ENCODE assay signal across 19 mouse cellular contexts in genomic region chr4:133346577-133346976, GRCm38 (mm10).
"Had no signal": no experiment of that assay in that cellular context is flagged by ENCODE, and none has a peak within 500 bp of the region (broad histone marks: within the 10 kb centered on the region; RNA-seq: fewer than 3 reads in every experiment).

No protein-coding gene starts in this region.

- H3K9me3 ChIP-seq: kidney, embryonic 15.5 days; limb, embryonic 12.5 days; limb, embryonic 15.5 days; liver, embryonic 15.5 days; lung, embryonic 15.5 days; midbrain, embryonic 10.5 days; midbrain, embryonic 13.5 days; neural tube, embryonic 13.5 days had no signal

- H3K36me3 ChIP-seq: kidney, embryonic 15.5 days; limb, embryonic 12.5 days; limb, embryonic 15.5 days; liver, embryonic 15.5 days; lung, embryonic 15.5 days; midbrain, embryonic 10.5 days; midbrain, embryonic 13.5 days; neural tube, embryonic 13.5 days had no signal

- H3K9ac ChIP-seq: kidney, embryonic 15.5 days; limb, embryonic 12.5 days; limb, embryonic 15.5 days; liver, embryonic 15.5 days; lung, embryonic 15.5 days; midbrain, embryonic 13.5 days; neural tube, embryonic 13.5 days had no signal

- DNase-seq: kidney, adult 8-10 months; kidney, postnatal 10 days; kidney, postnatal 36 days; left cerebral cortex, postnatal 4 days; lung, adult 18-20 months; lung, postnatal 10 days; lung, postnatal 36 days; retina, postnatal 1 day; thymus, adult 18-20 months; thymus, postnatal 36 days had no signal

- ATAC-seq: midbrain, embryonic 13.5 days; midbrain, embryonic 16.5 days had no signal

- H3K4me1 ChIP-seq: kidney, embryonic 15.5 days; limb, embryonic 12.5 days; limb, embryonic 15.5 days; liver, embryonic 15.5 days; lung, embryonic 15.5 days; midbrain, embryonic 10.5 days; midbrain, embryonic 13.5 days; neural tube, embryonic 13.5 days had no signal

- H3K27ac ChIP-seq: kidney, embryonic 15.5 days; limb, embryonic 12.5 days; limb, embryonic 15.5 days; liver, embryonic 15.5 days; lung, embryonic 15.5 days; midbrain, embryonic 10.5 days; midbrain, embryonic 13.5 days; neural tube, embryonic 13.5 days had no signal

- H3K4me3 ChIP-seq: kidney, embryonic 15.5 days; limb, embryonic 12.5 days; limb, embryonic 15.5 days; liver, embryonic 15.5 days; lung, embryonic 15.5 days; midbrain, embryonic 10.5 days; midbrain, embryonic 13.5 days; neural tube, embryonic 13.5 days had no signal

- H3K27me3 ChIP-seq: neural tube, embryonic 13.5 days had no signal
